Mouse (Mus musculus) cerebellum, adult 2 months (tissue): ENCODE results near the gene Timp2.
"Not testable (repeated sequence)": the region's sequence is repeated elsewhere in the genome, so short reads cannot be mapped to it uniquely, and the experiment has no call there.

Source experiments
- CTCF ChIP-seq: fragments of 200-500 bp; IDR thresholded peaks from 2 replicates; pipeline ENCODE4 v1.5.1; 2011; ENCODE audit warnings: low read depth, mild to moderate bottlenecking, control low read depth, low read length, moderate library complexity, borderline replicate concordance; ENCODE audit not compliant: insufficient read depth
- POLR2A ChIP-seq: fragments of 200-500 bp; IDR thresholded peaks from 2 replicates; pipeline ENCODE4 v1.6.1; 2011; ENCODE audit warnings: low read length, control low read depth, borderline replicate concordance; ENCODE audit not compliant: insufficient read depth

- not testable (repeated sequence) for TF ChIP-seq CTCF, POLR2A
These were observed 51.6 kb downstream of the Timp2 start for GRCm38 (mm10) chr11:118303959-118304358.
